Mouse (Mus musculus) spleen, postnatal 14 days (tissue): ENCODE results near the gene Itga5.

Experiments
- DNase-seq, 2 experiments: peaks; one replicate each; pipeline ENCODE4 v3.0.0; 2021 to 2022; ENCODE audit warnings: low spot score in 2 of 2

Gene Itga5

DNA sequence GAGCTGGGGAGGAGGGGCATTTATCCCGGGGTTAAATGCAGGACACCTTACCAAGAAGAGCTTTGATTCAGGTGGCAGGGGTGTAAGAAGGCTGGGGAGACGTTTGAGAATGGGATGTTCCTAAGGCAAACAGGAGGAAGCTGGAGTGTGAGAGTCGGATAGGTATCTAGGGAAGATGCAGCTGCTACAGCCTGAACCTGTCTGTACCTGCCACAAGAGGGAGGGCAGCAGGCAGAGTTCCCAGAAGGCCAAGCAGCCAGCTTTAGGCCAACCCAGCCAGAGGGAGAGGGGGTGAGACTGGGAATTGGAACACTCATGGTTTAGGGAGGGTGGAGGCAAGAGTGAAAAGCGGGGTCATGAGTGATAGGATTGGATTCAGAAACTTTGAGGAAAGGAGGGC is 25.8 kb downstream of the Itga5 start:
- no peak for DNase-seq

- DNase-seq = peak; percentile 30 to 56
Observed at GRCm38 (mm10) chr15:103339961-103340337, 26.6 kb downstream of the Itga5 start, which contains the start of gene Zfp385a. Gene Zfp385a (minus strand): TSS chr15:103340093.

- no peak for DNase-seq
Observed at GRCm38 (mm10) chr15:103339166-103339960, 27.2 kb downstream of the Itga5 start.

- DNase-seq = no peak
Observed at GRCm38 (mm10) chr15:103338829-103339165, 27.8 kb downstream of the Itga5 start.

- DNase-seq = no peak
Observed at GRCm38 (mm10) chr15:103336996-103337667, 29.4 kb downstream of the Itga5 start.

DNA sequence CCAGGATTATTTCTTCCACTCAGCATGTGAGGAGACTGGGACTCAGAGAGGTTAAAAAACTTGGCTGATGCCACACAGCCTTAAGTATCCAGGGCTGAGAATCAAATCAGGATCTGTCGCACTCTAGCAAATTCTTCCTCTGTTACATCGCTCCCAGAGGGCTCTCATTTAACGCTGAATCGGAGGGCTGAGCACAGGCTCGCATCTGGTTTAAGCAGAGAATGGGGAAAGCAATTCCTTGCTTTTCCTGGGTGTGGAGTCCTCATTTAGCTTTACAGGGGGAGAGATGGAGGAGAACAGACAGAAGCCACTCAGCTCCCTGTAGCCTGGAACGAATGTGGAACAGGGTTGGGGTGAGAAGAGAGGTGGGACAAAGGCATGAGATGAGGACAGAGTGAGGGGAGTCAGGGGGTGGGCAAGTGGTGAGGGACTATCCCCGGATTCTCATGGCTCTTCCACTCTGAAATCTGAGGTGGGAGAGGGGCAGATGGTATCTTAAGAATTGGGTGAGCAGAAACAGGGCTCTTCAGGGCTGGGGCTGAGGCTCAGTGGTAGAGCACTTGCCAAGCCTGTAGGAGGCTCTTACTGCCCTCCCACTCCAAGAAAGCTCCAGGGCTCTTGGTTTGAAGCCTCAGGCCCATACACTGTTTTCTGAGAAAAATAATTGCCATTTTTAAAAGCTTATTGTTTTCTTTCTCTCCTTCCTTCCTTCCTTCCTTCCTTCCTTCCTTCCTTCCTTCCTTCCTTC is 30.9 kb downstream of the Itga5 start:
- no peak for DNase-seq

- no peak for DNase-seq
Observed at GRCm38 (mm10) chr15:103335040-103335439, 31.5 kb downstream of the Itga5 start.

- no peak for DNase-seq
Observed at GRCm38 (mm10) chr15:103334194-103334593, 32.4 kb downstream of the Itga5 start.

DNA sequence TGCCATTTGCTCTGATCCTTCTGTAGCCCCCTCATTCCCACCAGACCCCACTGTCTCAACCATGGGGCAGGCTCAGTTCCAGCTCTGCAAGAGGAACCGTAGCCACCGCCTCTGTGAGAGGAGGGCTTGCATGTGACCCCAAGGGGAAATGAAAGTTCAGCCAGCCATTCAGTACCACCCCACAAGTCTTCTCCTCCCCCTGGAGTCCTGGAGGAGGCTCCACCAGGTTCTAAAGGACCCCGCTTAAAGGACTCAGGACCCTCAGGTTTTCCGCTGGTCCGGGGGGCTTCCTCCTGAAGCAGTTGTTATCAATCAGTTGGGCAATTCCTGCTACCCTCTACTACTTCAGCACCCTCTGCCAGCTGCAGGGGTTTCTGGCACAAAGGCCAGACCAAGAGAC is 32.8 kb downstream of the Itga5 start:
- peak in 1 of 2 experiments; percentile 47 for DNase-seq

GRCm38 (mm10) chr15:103333081-103333615 is 33.4 kb downstream of the Itga5 start:
- no peak for DNase-seq

DNA sequence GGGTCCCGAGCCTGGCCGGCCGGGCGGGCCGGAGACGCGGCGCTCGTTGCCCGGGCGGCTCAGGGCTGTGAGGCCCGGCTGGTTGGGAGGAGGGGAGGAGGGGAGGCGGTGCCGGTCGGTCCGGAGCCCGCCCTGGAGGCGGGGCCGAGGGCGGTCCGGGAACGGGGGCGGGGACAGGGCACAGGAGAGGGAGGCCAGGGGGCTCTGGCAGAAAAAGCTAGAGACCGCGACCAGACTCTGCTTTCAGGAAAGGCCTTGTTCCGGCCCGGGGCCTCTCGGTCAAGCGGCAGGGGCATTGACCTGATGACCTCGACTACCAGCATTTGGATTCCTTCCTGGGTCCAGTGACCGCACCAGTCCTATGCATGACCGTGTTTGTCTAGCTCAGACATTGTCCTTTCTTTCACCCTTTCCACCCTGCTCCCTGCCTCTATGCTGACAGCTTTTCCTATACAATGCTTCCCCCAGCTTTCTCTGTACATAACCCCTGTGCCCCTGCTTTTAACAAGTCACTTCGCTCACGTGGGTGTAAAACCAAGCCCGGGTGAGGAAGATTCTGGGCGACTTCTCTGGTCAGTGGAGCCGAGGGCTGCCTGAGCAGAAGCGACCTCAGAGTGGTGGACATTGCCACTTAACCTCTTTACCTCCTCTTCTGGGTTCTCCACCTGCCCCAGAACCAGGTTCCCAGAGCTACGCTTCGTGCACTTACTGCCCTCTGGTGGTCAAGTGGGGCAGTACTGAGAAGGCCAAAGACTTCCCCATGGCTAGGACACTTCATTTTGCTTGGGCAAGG is 42.9 kb downstream of the Itga5 start:
- DNase-seq = peak; percentile 70 to 82

- DNase-seq = no peak
Observed at GRCm38 (mm10) chr15:103323070-103323454, 43.5 kb downstream of the Itga5 start.

DNA sequence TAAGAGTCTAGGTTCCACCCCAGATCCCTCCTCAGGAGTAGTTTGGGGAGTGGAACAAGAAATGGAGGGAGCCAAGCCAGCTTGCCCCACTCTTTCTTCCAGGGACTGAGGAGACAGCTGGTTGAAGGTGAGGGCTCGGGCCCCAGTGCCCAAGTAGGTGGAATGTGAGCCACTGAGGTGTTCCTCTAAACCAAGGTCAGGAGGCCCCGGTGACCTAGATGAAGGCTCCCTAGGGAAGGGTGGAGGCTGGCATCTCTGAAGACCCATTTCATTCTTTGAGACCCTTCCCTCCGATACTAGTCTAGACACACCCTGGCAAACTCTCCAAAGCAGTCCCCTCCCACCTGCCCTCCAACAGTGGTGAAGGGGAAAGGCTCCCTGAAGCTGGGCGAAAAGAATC is 44.2 kb downstream of the Itga5 start:
- DNase-seq = no peak

DNA sequence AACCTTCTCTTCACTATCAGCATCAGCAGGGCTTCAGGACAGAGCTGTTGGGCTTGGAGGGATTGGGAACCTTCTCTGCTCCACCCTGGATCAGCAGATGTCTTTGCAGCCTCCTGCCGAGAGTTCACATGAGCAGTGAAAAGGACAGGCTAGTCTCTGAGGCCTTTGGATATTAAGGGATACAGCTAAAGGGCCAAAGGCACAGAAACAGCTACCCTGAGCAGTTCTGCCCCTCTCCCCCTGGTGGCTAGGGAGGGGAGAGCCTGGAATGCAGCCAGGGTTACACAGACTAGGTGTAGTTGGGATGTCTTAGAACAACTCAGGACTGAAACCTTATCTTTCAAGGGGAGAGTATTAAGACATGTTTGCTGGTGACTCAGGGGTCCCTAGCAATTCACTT is 45.5 kb downstream of the Itga5 start:
- DNase-seq = no peak

DNA sequence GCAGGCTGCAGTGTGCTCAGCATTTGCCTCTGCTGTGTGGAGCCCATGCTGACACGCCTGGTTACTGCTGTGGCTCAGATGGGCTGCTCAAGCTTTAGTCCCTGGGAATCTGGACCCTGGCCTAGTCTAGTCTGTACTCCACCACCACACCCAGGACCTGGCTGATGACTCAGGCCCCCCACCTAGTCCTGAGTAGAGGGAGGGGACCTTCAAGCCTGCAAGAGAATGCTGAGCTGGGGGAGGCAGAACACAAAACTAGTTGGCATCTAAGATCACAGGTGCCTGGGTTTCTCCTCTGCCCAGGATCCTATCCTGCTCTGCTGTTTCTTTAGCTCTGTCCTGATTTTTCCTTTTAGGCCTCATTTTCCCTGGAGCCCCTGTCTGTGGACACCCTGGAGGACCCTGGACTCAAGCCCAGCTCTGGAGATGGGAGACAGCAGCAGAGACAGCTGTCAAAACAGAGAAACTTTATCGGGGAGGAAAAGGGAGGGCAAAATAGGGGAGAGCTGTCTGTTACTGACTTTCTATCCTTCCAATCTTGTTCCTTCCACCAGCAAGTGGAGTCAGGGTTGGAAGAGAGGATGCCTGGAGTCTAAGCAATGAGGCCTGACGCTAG is 48.3 kb downstream of the Itga5 start:
- DNase-seq = no peak

DNA sequence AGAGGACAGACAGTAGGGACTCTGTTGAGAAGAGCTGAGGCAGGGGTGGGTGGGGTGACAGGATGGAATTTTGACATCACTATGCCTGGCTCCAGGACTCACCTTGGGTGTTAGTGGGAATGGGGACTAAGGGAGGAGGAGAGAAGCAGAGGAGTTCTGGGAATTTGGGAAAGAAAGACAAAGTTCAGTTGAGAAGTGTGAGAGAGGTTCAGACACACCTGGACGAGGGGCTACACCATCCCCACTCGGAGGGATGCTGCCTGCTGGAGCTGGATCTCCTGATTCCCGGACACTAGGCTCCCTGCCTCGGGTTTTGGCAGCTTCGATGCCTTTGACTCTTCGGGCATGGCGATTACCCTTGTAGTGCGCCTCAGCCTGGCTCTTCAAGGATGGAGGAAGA is 48.8 kb downstream of the Itga5 start:
- DNase-seq = no peak

- DNase-seq = no peak
Observed at GRCm38 (mm10) chr15:103317120-103317519, 49.4 kb downstream of the Itga5 start.

DNA sequence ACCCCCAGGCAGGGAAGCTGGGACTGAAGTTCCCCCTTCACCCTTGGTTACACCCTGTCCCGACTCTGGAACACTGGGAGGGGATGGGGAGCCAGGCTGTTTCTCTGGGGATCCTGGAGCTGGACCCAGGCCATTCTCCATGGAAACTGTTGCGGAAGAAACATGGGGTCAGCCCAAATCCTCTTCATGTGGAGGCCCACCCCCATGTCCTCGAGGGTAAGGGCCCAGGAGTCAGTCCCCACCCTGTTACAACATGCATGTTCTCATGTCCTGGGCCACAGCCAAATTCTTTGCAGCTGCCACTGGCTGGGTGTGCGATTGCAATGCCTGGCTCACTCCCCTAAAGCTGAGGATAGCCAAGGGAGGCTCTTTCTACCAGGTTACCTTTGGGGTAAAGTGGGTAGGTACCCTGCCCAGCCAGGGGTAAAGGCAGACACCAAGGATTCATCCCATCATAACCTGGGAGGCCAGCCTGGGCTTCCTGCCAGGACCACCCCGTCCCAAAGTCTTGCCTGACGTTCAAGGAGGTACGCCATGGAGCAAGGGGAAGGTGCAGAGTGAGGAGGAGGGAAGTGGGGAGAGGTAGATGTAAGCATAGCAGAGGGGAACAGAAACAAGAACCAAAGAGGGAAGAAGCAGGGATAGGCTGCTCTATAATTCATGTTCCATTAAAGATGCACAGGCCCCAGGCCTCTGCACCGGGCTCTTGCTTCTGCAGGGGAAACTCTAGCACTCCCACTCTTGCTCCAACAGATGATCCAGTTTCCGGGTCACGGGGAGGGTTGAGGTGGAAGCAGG is 50.4 kb downstream of the Itga5 start:
- DNase-seq = no peak

- DNase-seq = peak in 1 of 2 experiments; percentile 46
Observed at GRCm38 (mm10) chr15:103315011-103315502, 51.5 kb downstream of the Itga5 start.

DNA sequence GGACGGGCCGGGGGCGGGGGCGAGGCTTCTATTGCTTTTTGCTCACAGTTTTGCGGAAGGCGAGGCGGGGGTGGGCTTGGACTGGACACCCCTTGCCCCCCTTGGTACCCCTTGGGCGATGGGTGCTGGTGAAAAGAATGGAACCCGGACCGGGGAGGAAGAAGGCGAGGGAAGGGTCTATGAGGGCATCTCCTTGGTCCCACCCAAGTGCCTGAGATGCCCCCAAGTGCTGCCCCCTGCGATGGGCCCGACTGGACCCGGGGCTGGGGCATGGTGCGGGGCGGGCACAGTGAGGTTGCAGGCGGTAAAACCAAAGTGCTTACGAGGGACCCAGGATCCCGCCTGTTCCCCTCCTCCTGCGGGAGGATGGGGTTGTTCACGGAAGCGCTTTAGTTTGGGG is 52.4 kb downstream of the Itga5 start:
- no peak for DNase-seq
